Mouse (Mus musculus) heart, embryonic 13.5 days (tissue): ENCODE data around the gene Tiam2. TPM values are rescaled to one million over a fixed set of nuclear protein-coding genes. Genes with fewer than 3 reads are reported as not detected.

Experiments
- ATAC-seq: fragments of 200-750 bp; cut with Nextera tagmentation; 2 replicates; pipeline ENCODE4 v1.8.0; 2017; ENCODE audit warnings: moderate TSS enrichment; ENCODE audit not compliant: insufficient number of reproducible peaks, low FRiP score, low TSS enrichment; ENCODE audit errors: extremely low read depth
- H3K27ac ChIP-seq: fragments of 300-500 bp; sonication (generic); replicated peaks from 2 replicates; pipeline ENCODE4 v1.5.1; 2015; ENCODE audit warnings: moderate library complexity, mild to moderate bottlenecking, inconsistent platforms
- H3K27me3 ChIP-seq: fragments of 300-500 bp; sonication (generic); replicated peaks from 2 replicates; pipeline ENCODE4 v1.6.1; 2015; ENCODE audit warnings: mild to moderate bottlenecking, inconsistent platforms
- H3K36me3 ChIP-seq: fragments of 300-500 bp; sonication (generic); 2 replicates; pipeline ENCODE4 v1.6.1; 2015; ENCODE audit warnings: mild to moderate bottlenecking, inconsistent platforms
- H3K4me1 ChIP-seq: fragments of 300-500 bp; sonication (generic); 2 replicates; pipeline ENCODE4 v1.6.1; 2015; ENCODE audit warnings: inconsistent platforms
- H3K4me2 ChIP-seq: fragments of 300-500 bp; sonication (generic); 2 replicates; pipeline ENCODE4 v1.6.1; 2015; ENCODE audit warnings: inconsistent platforms, mild to moderate bottlenecking, moderate library complexity
- H3K4me3 ChIP-seq: fragments of 300-500 bp; sonication (generic); 2 replicates; pipeline ENCODE4 v1.5.1; 2015; ENCODE audit warnings: moderate library complexity, mild to moderate bottlenecking, inconsistent platforms
- H3K9ac ChIP-seq: fragments of 300-500 bp; sonication (generic); 2 replicates; pipeline ENCODE4 v1.6.1; 2015; ENCODE audit warnings: inconsistent platforms, mild to moderate bottlenecking, moderate library complexity
- H3K9me3 ChIP-seq: fragments of 300-500 bp; sonication (generic); 2 replicates; pipeline ENCODE4 v1.6.1; 2016; ENCODE audit warnings: inconsistent platforms
- WGBS: fragments of 180-500 bp; shearing (Covaris S2); methylation state at CpG from one replicate; pipeline ENCODE4 v1.1.7; 2015; ENCODE audit warnings: mixed read lengths; 5-methylcytosine and 5-hydroxymethylcytosine counted together
- polyA plus RNA-seq: library from polyadenylated mRNA; unstranded; fragments of >200 nt; fragmentation: Nextera tagmentation; extraction: Ambion mirVana; gene quantifications from 2 replicates; pipeline ENCODE4 v1.2.1, GENCODE M21; 2015

Tiam2 gene
- polyA plus RNA-seq, 1 experiment from 2014 or later, result 4.0 TPM

- Histone ChIP-seq H3K36me3 (no peaks in the 10 kb centered on the region), H3K27me3 (0 out of 2 replicates have a peak, but pooled peaks cover 3% of the 10 kb centered on the region), H3K4me2 (peak overlapping the region; percentile 68), H3K4me1 (no peaks in the 10 kb centered on the region), H3K27ac (peak overlapping the region; percentile 22), H3K9ac (peak overlapping the region; percentile 75), H3K9me3 (no peaks in the 10 kb centered on the region), H3K4me3 (peak overlapping the region; percentile 50)
- ATAC-seq, result no peak
- 31% methylated on average over 3 of the region's 3 CpGs for WGBS
Observed at GRCm38 (mm10) chr17:3314625-3315020, 11.8 kb upstream of the Tiam2 start.

- H3K4me2 ChIP-seq, result no peak overlapping the region
- no peak overlapping the region for H3K27ac ChIP-seq
- H3K9me3 ChIP-seq, result no peaks in the 10 kb centered on the region
- H3K27me3 ChIP-seq, result 0 out of 2 replicates have a peak, but pooled peaks cover 3% of the 10 kb centered on the region
- H3K4me3 ChIP-seq, result no peak overlapping the region
- no peaks in the 10 kb centered on the region for H3K36me3 ChIP-seq
- no peaks in the 10 kb centered on the region for H3K4me1 ChIP-seq
- WGBS, result 82% methylated on average over 4 of the region's 4 CpGs
- no peak for ATAC-seq
- H3K9ac ChIP-seq, result no peak overlapping the region
Observed at GRCm38 (mm10) chr17:3315581-3315980, 10.8 kb upstream of the Tiam2 start.

- Histone ChIP-seq H3K27me3 (peaks cover 22% of the 10 kb centered on the region), H3K36me3 (no peaks in the 10 kb centered on the region), H3K27ac (no peak overlapping the region), H3K4me3 (peak overlapping the region; percentile 79), H3K4me2 (peak overlapping the region; percentile 97), H3K9me3 (no peaks in the 10 kb centered on the region), H3K4me1 (peaks cover 15% of the 10 kb centered on the region), H3K9ac (peak overlapping the region; percentile 82)
- WGBS, result under 1% methylated on average over 25 of the region's 25 CpGs
- 0 out of 2 replicates have a peak, but pooled peaks have one; percentile 1 for ATAC-seq
Observed at GRCm38 (mm10) chr17:3326903-3327279, 518 bp downstream of the Tiam2 start.

- H3K36me3 ChIP-seq, result no peaks in the 10 kb centered on the region
- WGBS, result 7% methylated on average over 14 of the region's 14 CpGs
- no peaks in the 10 kb centered on the region for H3K9me3 ChIP-seq
- H3K27me3 ChIP-seq, result peaks cover 22% of the 10 kb centered on the region
- H3K4me2 ChIP-seq, result peak overlapping the region; percentile 97
- no peak for ATAC-seq
- H3K4me1 ChIP-seq, result peaks cover 15% of the 10 kb centered on the region
- H3K9ac ChIP-seq, result peak overlapping the region; percentile 82
- H3K4me3 ChIP-seq, result peak overlapping the region; percentile 79
- no peak overlapping the region for H3K27ac ChIP-seq
Observed at GRCm38 (mm10) chr17:3327335-3327734, 962 bp downstream of the Tiam2 start.

GRCm38 (mm10) chr17:3328820-3329219 lies 2.4 kb downstream of the Tiam2 start:
- no peaks in the 10 kb centered on the region for H3K36me3 ChIP-seq
- ATAC-seq, result no peak
- peaks cover 15% of the 10 kb centered on the region for H3K4me1 ChIP-seq
- H3K9me3 ChIP-seq, result no peaks in the 10 kb centered on the region
- no peak overlapping the region for H3K4me3 ChIP-seq
- WGBS, result 69% methylated on average over 4 of the region's 4 CpGs
- H3K9ac ChIP-seq, result no peak overlapping the region
- H3K27ac ChIP-seq, result no peak overlapping the region
- peaks cover 22% of the 10 kb centered on the region for H3K27me3 ChIP-seq
- H3K4me2 ChIP-seq, result no peak overlapping the region

GRCm38 (mm10) chr17:3329429-3329828 lies 3.1 kb downstream of the Tiam2 start:
- H3K9me3 ChIP-seq, result no peaks in the 10 kb centered on the region
- no peak overlapping the region for H3K4me3 ChIP-seq
- no peaks in the 10 kb centered on the region for H3K36me3 ChIP-seq
- ATAC-seq, result no peak
- peaks cover 15% of the 10 kb centered on the region for H3K4me1 ChIP-seq
- WGBS, result 83% methylated on average over 4 of the region's 4 CpGs
- no peak overlapping the region for H3K9ac ChIP-seq
- H3K27ac ChIP-seq, result no peak overlapping the region
- H3K4me2 ChIP-seq, result no peak overlapping the region
- H3K27me3 ChIP-seq, result peaks cover 22% of the 10 kb centered on the region

- ATAC-seq, result no peak
- 69% methylated on average over 7 of the region's 7 CpGs for WGBS
Observed at GRCm38 (mm10) chr17:3331721-3332461, 5.5 kb downstream of the Tiam2 start.

GRCm38 (mm10) chr17:3336161-3336739 lies 9.9 kb downstream of the Tiam2 start:
- Histone ChIP-seq H3K27me3 (no peaks in the 10 kb centered on the region), H3K9ac (no peak overlapping the region), H3K27ac (no peak overlapping the region), H3K9me3 (no peaks in the 10 kb centered on the region), H3K36me3 (no peaks in the 10 kb centered on the region), H3K4me2 (no peak overlapping the region), H3K4me3 (no peak overlapping the region), H3K4me1 (peaks cover 6% of the 10 kb centered on the region; the same call in 1 of the 2 replicates)
- 77% methylated on average over 7 of the region's 7 CpGs for WGBS
- no peak for ATAC-seq

More at GRCm38 (mm10) chr17:3331721-3332461, 5.5 kb downstream of the Tiam2 start:
- Histone ChIP-seq H3K9ac (no peak overlapping the region), H3K27ac (0 out of 2 replicates have a peak overlapping the region, but pooled peaks have one; percentile 3), H3K36me3 (no peaks in the 10 kb centered on the region), H3K4me3 (no peak overlapping the region), H3K4me2 (no peak overlapping the region), H3K4me1 (peaks cover 8% of the 10 kb centered on the region; the same call in 1 of the 2 replicates), H3K27me3 (peaks cover 20% of the 10 kb centered on the region), H3K9me3 (no peaks in the 10 kb centered on the region)

GRCm38 (mm10) chr17:3336887-3337524 lies 10.6 kb downstream of the Tiam2 start:
- H3K36me3 ChIP-seq, result no peaks in the 10 kb centered on the region
- 82% methylated on average over 7 of the region's 7 CpGs for WGBS

GRCm38 (mm10) chr17:3337525-3337888 lies 11.1 kb downstream of the Tiam2 start:
- WGBS, result 83% methylated on average over 4 of the region's 4 CpGs

More at GRCm38 (mm10) chr17:3336887-3337524, 10.6 kb downstream of the Tiam2 start:
- Histone ChIP-seq H3K4me3 (no peak overlapping the region), H3K9me3 (no peaks in the 10 kb centered on the region), H3K9ac (no peak overlapping the region), H3K27ac (no peak overlapping the region), H3K4me2 (no peak overlapping the region), H3K27me3 (no peaks in the 10 kb centered on the region), H3K4me1 (peaks cover 6% of the 10 kb centered on the region; the same call in 1 of the 2 replicates)
- ATAC-seq, result no peak

GRCm38 (mm10) chr17:3338821-3339220 lies 12.4 kb downstream of the Tiam2 start:
- Histone ChIP-seq H3K4me2 (no peak overlapping the region), H3K27ac (no peak overlapping the region), H3K27me3 (no peaks in the 10 kb centered on the region), H3K4me3 (no peak overlapping the region), H3K36me3 (no peaks in the 10 kb centered on the region), H3K4me1 (peaks cover 12% of the 10 kb centered on the region; the same call in 1 of the 2 replicates), H3K9me3 (no peaks in the 10 kb centered on the region), H3K9ac (no peak overlapping the region)
- 62% methylated on average over 7 of the region's 7 CpGs for WGBS
- ATAC-seq, result no peak

More at GRCm38 (mm10) chr17:3337525-3337888, 11.1 kb downstream of the Tiam2 start:
- peaks cover 6% of the 10 kb centered on the region; the same call in 1 of the 2 replicates for H3K4me1 ChIP-seq
- H3K27ac ChIP-seq, result no peak overlapping the region
- H3K9ac ChIP-seq, result no peak overlapping the region
- no peak for ATAC-seq
- no peaks in the 10 kb centered on the region for H3K27me3 ChIP-seq
- H3K9me3 ChIP-seq, result no peaks in the 10 kb centered on the region
- H3K4me3 ChIP-seq, result no peak overlapping the region
- no peaks in the 10 kb centered on the region for H3K36me3 ChIP-seq
- H3K4me2 ChIP-seq, result no peak overlapping the region
